Mouse (Mus musculus) 3134 (cell line): Measurements from ENCODE around the gene Camta1.

Experiments
- DNase-seq: peaks from one replicate; pipeline ENCODE4 v3.0.0-alpha.2; 2011; ENCODE audit warnings: low spot score; ENCODE audit not compliant: insufficient read length; ENCODE audit errors: extremely low read depth

The Camta1 gene

DNA sequence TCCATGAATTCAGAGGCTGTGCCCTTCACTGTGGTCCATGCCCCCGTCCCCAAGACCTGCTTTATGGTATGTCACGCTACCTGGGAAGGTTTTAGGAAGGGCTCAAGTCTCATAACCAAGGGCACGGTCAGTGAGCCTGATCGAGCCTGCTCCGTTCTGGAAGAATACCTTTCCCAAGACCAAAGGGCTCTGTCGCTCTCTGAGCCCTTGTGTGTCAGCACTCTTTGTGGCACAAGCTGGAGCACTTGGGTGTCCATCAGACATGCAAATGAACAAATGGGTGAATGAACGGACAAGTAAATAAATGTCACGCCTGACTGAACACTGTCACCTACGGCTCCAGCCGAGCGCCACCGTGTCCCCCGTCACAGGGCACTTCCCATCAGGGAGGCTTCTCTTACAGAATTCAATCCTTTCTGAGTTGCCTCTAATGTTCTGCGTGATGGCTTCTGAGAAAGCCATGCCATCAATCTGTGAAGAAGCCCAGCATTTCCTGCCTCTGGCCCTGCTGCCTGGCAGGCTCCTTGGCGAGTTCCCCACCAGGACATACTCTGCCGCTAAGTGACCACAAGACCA lies 386.7 kb downstream of the Camta1 start:
- no peak for DNase-seq

DNA sequence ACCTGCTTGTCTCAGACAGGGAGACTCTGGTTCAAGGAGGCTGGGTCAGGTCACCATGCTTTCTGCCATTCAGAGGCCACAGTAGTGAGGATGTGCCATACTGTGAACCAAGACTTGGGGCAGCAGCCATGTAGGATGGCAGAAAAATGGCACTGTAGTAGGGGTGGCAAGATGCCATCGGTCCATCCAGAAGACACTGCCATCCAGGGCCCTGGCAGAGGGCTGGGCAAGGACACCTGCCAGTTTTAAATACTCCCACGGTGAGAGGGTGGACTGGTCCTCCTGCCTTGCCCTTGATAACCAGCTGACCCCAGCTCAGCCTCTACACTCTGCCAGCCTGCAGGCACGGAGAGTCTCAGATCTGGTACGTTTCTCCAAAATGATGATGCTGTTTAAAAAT lies 389.8 kb downstream of the Camta1 start:
- no peak for DNase-seq

DNA sequence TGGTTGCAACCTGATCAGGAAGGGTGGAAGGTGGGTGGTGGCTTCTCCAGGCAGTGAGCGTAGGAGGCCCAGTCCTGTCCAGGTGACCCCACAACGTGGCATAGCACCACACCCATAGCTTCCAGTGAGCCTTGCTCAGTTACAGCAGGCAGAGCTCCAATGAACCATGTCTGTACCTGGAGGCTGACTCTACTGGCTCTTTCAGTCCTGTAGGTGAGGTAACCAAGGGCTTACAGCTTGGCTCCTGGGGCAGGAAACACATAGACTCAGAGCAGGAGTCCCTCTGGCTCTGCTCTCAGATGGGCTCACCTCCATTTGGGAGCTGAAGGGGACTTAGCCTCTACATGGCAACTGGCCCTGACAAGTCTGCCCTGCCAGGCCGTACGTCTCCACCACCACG lies 393.3 kb downstream of the Camta1 start:
- no peak for DNase-seq

DNA sequence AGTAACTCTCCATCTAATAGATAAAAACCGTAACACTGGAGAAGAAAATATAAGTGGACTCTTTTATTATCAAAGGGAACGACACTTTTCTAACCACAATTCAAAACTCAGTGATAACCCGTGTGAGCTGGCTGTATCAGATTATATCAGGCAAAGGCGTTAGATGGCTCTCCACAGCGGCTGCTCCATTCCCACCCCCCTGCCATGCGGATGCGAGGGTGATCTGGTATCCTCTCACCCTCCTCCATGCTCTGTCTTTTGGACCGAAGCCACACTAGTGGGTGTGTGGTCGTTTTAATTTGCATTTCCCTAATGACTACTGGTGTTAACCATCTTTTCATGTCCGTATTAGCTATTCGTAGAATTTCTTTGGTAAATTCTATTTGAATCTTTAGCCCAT lies 403.0 kb downstream of the Camta1 start:
- no peak for DNase-seq

DNA sequence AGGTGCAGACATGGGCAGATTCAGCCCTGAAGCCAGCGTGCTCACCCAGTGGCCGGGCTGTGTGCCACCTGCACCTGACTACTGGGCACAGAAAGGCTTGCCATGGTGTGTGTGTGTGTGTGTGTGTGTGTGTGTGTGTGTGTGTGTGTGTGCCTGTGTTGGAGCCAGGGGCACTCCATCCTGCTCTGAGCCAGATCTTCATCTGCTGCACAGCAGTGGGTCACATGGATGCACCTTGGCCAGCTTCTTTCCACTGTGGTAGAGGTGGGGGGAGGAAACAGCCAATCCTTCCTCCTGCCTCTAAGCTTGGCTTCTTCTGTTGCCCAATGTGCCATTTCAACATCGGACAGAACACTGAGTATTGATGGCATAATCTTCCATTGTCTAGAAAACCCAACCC lies 407.1 kb downstream of the Camta1 start:
- no peak for DNase-seq

DNA sequence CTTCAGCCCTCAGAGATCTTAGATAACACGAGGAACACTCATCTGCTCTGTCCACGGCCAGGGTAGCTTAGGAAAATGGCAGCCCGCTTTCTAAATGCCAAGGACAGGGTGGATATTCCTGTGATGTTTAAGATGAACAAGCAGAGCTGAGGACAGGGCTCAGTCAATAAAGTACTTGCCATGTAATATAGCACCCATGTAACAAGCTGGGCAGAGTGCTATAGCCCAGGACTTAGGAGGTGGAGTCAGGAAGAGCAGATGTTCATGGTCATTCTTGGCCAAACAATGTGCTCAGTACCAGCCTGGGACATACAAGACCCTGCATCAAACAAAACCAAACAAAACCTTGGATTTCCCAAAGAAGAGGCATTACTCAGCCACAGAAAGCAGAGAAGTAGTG lies 407.6 kb downstream of the Camta1 start:
- no peak for DNase-seq

DNA sequence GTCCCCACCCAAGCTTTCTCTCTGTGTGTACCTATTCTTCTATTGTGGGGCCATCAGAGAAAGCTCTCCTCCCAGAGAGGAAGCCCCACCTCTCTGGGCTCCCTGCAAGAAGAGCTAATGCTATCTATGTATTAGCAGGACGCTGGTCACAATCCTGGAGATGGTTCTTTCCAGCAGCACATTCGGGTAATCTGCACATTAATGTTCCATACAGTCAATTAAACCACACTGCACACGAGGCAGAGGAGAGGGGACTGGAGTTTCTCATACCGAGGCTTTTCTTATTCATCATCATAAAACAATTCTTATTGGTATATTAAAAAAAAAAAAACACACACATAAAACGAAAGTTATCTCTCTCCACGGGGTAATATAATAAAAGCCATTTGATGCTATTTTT lies 409.8 kb downstream of the Camta1 start:
- no peak for DNase-seq

DNA sequence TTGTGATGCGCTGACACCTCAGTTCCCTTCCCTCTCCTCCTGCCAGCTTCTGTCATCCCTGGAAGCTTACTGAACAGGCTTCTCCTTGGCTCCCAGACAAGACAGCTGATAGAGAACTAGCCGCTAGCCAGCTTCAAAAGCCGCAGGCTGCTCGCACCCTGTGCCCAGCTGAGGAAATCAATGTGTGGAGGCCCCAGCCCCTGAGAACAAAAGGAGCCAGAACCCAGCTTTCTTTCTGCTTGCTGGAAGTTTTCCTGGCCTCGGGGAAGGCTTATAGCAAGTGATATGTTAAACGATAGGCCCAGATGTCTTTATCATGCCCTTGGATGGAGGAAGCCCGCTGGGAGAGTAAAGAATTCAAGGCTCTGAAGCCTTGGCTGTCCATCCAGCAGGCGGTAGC lies 411.7 kb downstream of the Camta1 start:
- DNase-seq, result no peak

DNA sequence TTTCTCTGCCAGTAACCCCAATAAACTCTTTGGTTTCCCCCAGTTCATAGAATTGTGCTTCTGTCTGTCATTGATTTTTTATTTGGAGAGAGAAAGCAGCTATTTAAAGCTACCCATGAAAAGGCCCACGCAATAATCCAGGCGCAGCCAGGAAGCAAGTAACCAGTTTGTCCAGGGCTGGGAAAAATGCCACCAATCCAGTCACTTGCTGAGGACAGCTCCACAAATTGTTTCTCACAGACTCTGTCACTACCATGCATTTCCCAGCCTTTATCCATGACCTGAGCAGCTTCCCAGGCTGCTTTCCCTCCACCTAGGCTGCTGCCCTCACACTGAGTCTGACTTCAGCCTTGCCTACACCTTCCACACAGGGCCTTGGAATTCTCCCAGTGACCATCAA lies 413.3 kb downstream of the Camta1 start:
- no peak for DNase-seq

DNA sequence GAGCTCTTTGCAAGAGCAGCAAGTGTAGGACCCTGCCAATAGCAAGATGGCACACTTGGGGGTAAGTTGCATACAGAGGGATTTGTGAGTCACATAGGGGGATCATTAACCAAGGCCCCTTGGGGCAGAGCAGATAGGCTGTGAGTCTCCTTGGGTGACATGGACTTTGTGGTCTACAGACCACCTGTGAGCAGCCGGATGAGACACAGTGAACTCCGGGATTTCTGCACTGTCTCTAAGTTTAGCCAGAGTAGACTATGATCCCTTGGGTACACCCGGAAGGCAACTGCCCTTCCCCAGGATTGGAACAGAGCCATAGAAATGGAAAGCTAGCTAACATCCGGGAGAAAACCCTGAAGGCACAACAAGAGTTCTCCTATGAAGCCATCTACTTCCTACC lies 417.0 kb downstream of the Camta1 start:
- DNase-seq, result no peak

DNA sequence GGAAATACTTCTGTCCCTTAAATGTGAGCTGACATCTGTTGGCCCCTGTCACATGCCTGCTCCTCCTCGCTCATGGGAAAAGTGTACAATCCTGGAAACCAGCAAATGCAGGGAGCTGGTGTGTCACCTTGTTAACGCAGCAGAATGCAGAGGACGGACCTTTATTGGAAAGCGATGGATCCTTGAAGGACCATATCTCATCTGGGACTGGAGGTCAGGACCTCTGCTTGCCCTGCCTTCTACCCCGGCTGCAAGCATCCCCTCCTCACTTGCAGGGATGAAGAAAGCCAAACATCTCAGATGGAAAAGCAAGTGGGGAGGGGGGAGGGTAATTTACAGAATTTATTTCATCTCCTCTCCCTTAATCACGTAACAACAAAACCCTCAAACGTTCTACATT lies 423.1 kb downstream of the Camta1 start:
- no peak for DNase-seq

DNA sequence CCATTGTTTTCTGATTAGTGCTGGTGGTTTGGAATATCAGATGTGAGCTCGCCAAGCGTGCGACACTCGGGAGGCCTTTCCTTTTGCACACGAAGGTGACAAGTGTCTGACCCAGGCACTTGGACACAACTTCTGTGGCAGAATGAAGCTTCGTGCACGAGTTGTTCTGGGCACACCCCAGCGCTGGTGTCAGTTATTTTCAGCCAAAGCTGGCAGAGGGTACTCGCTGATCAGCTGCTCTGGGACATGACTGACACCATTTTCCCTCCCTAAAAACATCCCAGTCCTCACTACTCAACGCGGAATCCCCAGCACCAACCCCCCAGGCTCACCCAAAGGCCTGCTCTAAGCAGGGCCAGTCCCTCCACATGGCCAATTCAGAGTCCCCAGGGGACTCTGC lies 423.8 kb downstream of the Camta1 start:
- no peak for DNase-seq

DNA sequence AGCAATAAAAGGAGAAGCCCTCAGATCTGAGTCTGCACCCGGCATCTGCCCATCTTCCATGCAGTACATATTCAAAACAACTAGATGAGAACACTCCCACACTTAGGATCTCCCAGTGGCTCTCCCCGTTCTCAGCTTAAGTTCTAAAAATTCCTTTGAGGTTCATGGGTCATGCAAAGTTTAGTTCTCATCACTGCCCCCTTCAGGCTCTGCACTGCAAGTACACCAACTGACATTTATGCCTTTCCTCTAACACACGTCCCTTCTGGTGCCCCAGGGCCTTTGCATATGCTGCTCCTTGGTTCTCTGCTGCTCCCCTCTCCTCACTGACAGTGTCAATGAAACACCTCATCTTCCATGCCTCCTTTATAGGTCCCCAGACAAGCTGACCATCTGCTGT lies 436.5 kb downstream of the Camta1 start:
- DNase-seq, result no peak

DNA sequence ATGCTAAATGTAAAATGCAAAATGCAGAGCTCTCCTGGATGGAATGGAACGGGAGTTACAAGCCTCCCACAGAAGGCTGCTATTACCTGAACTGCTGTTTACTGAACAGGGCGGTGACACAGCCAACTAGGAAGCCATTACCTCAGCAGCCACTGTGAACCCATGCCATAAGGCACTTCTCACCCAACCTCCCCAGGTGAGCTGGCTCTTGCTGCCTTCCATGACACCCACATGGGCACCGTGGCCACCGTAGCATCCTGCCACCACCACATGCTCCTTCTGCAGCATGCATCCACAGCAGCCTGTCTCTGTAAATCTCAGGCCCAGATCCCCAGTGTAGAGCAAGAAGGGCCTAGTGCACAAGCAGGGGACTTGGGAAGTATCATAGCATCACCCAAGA lies 438.8 kb downstream of the Camta1 start:
- DNase-seq, result no peak

DNA sequence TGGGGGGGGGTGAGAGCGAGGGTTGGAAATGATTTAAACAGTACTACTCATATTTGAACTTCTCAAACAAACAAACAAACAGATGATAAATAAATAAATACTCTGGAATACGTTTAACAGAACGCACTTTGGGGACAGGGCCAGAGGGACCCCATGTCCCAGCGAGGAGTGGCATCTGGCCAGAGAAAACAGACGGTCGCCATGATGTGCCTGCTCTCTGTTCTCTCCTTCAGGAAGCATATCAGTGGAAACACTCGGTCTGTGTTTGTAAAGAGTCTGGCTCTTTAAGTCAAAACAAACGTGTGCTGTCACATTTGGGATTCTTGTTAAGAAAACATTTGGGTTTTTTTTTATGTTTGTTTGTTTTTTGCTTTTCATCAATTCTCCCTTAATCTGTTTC lies 439.3 kb downstream of the Camta1 start:
- no peak for DNase-seq

DNA sequence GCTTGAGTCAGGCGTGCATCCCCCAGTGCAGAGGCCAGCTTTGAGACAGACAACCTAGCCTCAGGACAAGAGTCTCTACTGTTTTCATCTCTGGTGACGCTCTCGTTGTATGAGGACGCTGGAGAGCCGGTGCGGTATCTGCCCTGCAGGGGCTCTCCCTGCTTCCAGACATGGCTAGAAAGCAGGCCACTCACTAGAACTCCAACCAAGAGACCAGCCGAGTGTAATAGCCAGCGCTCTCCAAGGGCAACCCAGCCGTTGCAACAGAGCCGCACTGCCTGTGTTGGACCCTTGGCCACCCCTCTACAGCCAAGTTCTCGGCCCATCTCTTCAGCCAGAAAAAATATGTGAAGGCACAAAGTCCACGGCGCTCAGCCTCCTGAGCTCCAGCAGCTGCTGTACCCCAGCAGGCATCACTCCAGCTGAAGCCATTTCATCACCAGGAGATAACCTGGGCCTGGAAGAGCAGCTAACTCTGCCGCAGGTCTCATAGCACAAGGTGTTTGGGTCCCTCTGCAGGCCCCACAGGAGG lies 443.3 kb downstream of the Camta1 start:
- no peak for DNase-seq

DNA sequence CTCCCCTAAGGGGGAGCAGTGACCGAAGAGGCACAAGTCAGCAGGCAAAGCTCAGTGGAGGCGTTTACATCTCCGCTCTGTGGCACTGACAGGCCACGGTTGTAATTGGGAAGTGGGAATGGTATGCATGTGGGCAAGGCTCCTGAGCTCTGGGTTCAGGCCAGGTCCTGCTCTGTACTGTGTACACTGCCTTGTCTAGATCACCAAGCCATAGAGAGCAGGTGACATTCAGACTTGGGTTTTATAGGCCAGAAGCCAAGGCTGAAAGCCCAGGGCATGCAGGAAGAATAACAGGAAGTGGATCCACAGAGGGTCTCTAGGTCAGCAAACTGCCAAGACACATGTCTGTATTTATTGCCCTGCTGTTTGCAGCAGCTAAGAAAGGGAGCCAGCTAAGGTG lies 445.9 kb downstream of the Camta1 start:
- no peak for DNase-seq

DNA sequence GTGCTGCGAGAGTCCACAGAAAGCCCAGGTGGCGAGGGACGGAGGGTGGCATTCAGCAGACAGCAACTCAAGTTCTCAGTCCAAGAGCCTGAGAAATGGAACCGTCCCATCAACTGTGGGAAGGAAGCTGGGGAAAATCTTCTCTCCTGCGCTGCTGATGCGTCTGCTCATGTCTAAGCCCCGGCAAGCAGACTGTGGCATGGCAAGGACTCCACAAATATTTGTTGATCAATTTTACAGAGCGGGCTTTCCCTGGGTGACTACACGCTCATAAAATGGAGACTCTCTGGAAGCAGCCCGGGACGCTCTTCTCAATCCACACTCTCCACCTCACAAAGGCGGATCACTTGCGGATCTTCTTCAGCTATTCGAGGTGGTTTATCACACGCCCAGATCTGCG lies 446.3 kb downstream of the Camta1 start:
- DNase-seq, result no peak

DNA sequence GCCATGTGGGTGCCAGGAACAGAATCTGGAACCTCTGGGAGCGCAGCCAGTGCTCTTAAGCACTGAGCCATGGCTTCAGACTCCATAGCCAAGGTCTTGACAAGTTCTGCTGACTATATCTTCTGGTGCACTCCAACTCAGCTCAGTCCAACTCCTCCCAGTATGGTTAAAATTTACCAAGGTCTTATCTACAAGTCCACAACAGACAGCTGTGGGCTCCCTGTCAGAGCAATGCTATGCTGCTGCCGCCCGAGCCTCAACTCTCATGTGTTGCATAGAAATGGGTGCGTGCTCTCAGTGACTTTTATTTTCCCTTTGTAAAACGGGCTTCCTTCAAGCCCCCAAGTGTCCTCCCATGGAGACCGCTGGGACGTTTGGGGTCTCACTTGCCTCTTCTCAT lies 446.7 kb downstream of the Camta1 start:
- no peak for DNase-seq

DNA sequence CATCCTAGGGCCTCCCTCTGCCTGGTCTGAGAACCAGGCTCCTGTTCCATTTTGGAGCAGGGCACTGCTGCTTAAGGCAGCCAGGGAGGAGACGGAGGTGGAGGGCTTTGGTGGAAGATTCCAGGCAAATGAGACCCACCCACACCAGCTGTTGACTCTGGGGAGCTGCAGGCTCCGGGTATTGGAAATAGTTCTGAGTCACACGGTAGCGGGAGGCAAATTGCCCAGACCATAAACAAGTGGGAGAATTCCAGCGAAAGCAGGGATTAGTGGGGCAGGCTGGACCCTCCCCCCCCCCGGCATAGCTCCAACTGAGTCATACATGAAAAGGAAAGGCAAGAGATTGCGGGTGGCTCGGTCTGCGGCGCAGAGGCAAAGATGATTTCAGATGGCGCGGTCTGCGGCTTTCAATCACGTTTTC lies 450.0 kb downstream of the Camta1 start:
- DNase-seq, result peak; percentile 68

DNA sequence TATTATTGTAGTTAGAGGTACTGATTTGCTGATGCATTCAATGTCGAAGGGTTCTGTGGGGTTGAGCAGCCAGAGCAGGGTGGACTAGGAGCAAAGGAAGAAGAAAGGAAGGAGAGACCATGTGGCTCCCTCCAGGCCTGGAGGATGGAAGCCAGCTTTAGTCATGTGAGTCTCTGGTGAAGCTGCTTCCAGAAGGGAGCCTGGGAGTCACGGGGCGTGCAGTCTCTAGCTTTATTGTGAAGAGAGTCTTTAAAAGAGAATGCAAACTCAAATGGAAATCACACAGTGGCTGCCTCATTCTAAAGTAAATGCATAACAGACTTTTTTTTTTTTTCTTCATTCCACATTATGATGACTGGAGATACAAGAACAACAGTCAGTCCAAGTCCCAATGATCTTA lies 450.7 kb downstream of the Camta1 start:
- DNase-seq, result no peak

DNA sequence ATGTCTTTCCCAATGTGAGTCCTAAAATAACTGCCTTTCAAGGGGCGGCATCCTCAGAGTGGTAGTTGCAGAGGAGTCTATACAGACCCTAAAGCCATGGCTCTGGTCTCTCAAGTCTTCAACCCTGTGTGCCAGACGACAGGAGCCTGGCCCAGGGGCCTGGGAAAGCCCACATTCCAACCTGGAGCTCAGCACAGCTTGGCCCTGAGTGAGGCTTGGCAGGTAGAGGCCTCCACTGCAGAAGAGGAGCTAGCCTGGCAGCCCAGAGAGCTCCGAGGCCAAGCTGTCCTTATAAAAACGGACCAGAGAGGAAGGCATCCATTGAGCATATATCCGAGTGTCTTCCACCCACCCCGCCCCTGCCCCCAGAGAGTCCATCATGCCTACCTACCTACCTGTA lies 452.4 kb downstream of the Camta1 start:
- DNase-seq, result no peak

DNA sequence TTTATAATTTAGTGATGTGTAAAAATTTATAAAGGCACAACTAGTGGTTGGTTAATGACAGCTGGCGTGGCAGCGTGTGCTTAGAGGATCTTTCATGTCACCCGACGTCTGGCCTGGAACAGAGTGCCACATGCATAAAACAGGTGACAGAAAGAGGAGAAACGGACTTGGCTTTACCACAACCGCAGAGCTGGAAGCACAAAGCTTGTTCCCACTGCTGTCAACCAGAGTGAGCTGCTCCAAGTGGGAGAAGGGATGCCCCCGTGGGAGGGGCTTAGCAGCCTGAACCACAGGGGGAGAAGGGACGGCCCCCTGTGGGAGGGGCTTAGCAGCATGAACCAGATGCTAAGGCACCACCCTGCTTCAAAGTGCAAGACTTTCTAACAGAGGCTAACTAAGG lies 452.9 kb downstream of the Camta1 start:
- DNase-seq, result no peak
